Mouse (Mus musculus): Measurements from ENCODE around the gene Prss41.
A peak's percentile ranks its signal among the peaks of the same experiment; 100 is the strongest.

The Prss41 gene

GRCm38 (mm10) chr17:23843141-23843811 lies 696 bp downstream of the Prss41 start:
- DNase-seq (ENCODE audit: low read depth, low spot score) = peak; percentile 22
- H3K27me3 ChIP-seq (ENCODE audit: control insufficient read depth, insufficient read depth, low read length, poor library complexity, severe bottlenecking) = no peaks in the 10 kb centered on the region; the same call in 1 of the 2 replicates
- H3K36me3 ChIP-seq (ENCODE audit: control insufficient read depth, insufficient read depth, low read length, poor library complexity, severe bottlenecking) = no peaks in the 10 kb centered on the region

GRCm38 (mm10) chr17:23841145-23841544 lies 2.8 kb downstream of the Prss41 start:
- Histone ChIP-seq H3K36me3 (ENCODE audit: control insufficient read depth, insufficient read depth, low read length, poor library complexity, severe bottlenecking) (no peaks in the 10 kb centered on the region), H3K27me3 (ENCODE audit: control insufficient read depth, insufficient read depth, low read length, poor library complexity, severe bottlenecking) (no peaks in the 10 kb centered on the region; the same call in 1 of the 2 replicates)
- peak; percentile 85 for DNase-seq (ENCODE audit: low read depth, low spot score)

GRCm38 (mm10) chr17:23836006-23836575 lies 7.9 kb downstream of the Prss41 start, which contains the start of gene Prss33:
Gene Prss33 (minus strand): TSS chr17:23836056.
- Histone ChIP-seq H3K36me3 (ENCODE audit: control insufficient read depth, insufficient read depth, low read length, poor library complexity, severe bottlenecking) (no peaks in the 10 kb centered on the region), H3K27me3 (ENCODE audit: control insufficient read depth, insufficient read depth, low read length, poor library complexity, severe bottlenecking) (no peaks in the 10 kb centered on the region)
- DNase-seq (ENCODE audit: low read depth, low spot score) = no peak

- DNase-seq (ENCODE audit: low read depth, low spot score) = no peak
- no peaks in the 10 kb centered on the region for H3K27me3 ChIP-seq (ENCODE audit: control insufficient read depth, insufficient read depth, low read length, poor library complexity, severe bottlenecking)
- H3K36me3 ChIP-seq (ENCODE audit: control insufficient read depth, insufficient read depth, low read length, poor library complexity, severe bottlenecking) = no peaks in the 10 kb centered on the region; the same call in 1 of the 2 replicates
These were observed 12.8 kb downstream of the Prss41 start for GRCm38 (mm10) chr17:23831201-23831600.

- Histone ChIP-seq H3K27me3 (ENCODE audit: control insufficient read depth, insufficient read depth, low read length, poor library complexity, severe bottlenecking) (no peaks in the 10 kb centered on the region), H3K36me3 (ENCODE audit: control insufficient read depth, insufficient read depth, low read length, poor library complexity, severe bottlenecking) (peaks cover 6% of the 10 kb centered on the region; the same call in 1 of the 2 replicates)
- peak; percentile 93 for DNase-seq (ENCODE audit: low read depth, low spot score)
These were observed 14.8 kb downstream of the Prss41 start, which contains the start of gene Elob for GRCm38 (mm10) chr17:23829064-23829619. Gene Elob (minus strand): TSS chr17:23829136.

GRCm38 (mm10) chr17:23828271-23829001 lies 15.5 kb downstream of the Prss41 start:
- DNase-seq (ENCODE audit: low read depth, low spot score) = peak; percentile 68
- H3K36me3 ChIP-seq (ENCODE audit: control insufficient read depth, insufficient read depth, low read length, poor library complexity, severe bottlenecking) = peaks cover 9% of the 10 kb centered on the region

GRCm38 (mm10) chr17:23825591-23825990 lies 18.4 kb downstream of the Prss41 start:
- Histone ChIP-seq H3K27me3 (ENCODE audit: control insufficient read depth, insufficient read depth, low read length, poor library complexity, severe bottlenecking) (no peaks in the 10 kb centered on the region), H3K36me3 (ENCODE audit: control insufficient read depth, insufficient read depth, low read length, poor library complexity, severe bottlenecking) (peaks cover 15% of the 10 kb centered on the region)
- no peak for DNase-seq (ENCODE audit: low read depth, low spot score)

More at GRCm38 (mm10) chr17:23828271-23829001, 15.5 kb downstream of the Prss41 start:
- H3K27me3 ChIP-seq (ENCODE audit: control insufficient read depth, insufficient read depth, low read length, poor library complexity, severe bottlenecking) = no peaks in the 10 kb centered on the region

GRCm38 (mm10) chr17:23823614-23824013 lies 20.4 kb downstream of the Prss41 start:
- DNase-seq (ENCODE audit: low read depth, low spot score) = no peak
- no peaks in the 10 kb centered on the region for H3K27me3 ChIP-seq (ENCODE audit: control insufficient read depth, insufficient read depth, low read length, poor library complexity, severe bottlenecking)
- peaks cover 19% of the 10 kb centered on the region for H3K36me3 ChIP-seq (ENCODE audit: control insufficient read depth, insufficient read depth, low read length, poor library complexity, severe bottlenecking)

- Histone ChIP-seq H3K27me3 (ENCODE audit: control insufficient read depth, insufficient read depth, low read length, poor library complexity, severe bottlenecking) (no peaks in the 10 kb centered on the region), H3K36me3 (ENCODE audit: control insufficient read depth, insufficient read depth, low read length, poor library complexity, severe bottlenecking) (peaks cover 25% of the 10 kb centered on the region)
- no peak for DNase-seq (ENCODE audit: low read depth, low spot score)
These were observed 21.0 kb downstream of the Prss41 start for GRCm38 (mm10) chr17:23823018-23823417.

GRCm38 (mm10) chr17:23822094-23822493 lies 21.9 kb downstream of the Prss41 start:
- H3K27me3 ChIP-seq (ENCODE audit: control insufficient read depth, insufficient read depth, low read length, poor library complexity, severe bottlenecking) = no peaks in the 10 kb centered on the region
- peaks cover 25% of the 10 kb centered on the region for H3K36me3 ChIP-seq (ENCODE audit: control insufficient read depth, insufficient read depth, low read length, poor library complexity, severe bottlenecking)
- DNase-seq (ENCODE audit: low read depth, low spot score) = no peak

GRCm38 (mm10) chr17:23820731-23821130 lies 23.2 kb downstream of the Prss41 start:
- Histone ChIP-seq H3K36me3 (ENCODE audit: control insufficient read depth, insufficient read depth, low read length, poor library complexity, severe bottlenecking) (peaks cover 25% of the 10 kb centered on the region), H3K27me3 (ENCODE audit: control insufficient read depth, insufficient read depth, low read length, poor library complexity, severe bottlenecking) (no peaks in the 10 kb centered on the region)
- DNase-seq (ENCODE audit: low read depth, low spot score) = no peak

GRCm38 (mm10) chr17:23819235-23819634 lies 24.7 kb downstream of the Prss41 start:
- no peak for DNase-seq (ENCODE audit: low read depth, low spot score)
- Histone ChIP-seq H3K36me3 (ENCODE audit: control insufficient read depth, insufficient read depth, low read length, poor library complexity, severe bottlenecking) (peaks cover 26% of the 10 kb centered on the region), H3K27me3 (ENCODE audit: control insufficient read depth, insufficient read depth, low read length, poor library complexity, severe bottlenecking) (no peaks in the 10 kb centered on the region)

GRCm38 (mm10) chr17:23818579-23818978 lies 25.4 kb downstream of the Prss41 start:
- Histone ChIP-seq H3K36me3 (ENCODE audit: control insufficient read depth, insufficient read depth, low read length, poor library complexity, severe bottlenecking) (peaks cover 23% of the 10 kb centered on the region), H3K27me3 (ENCODE audit: control insufficient read depth, insufficient read depth, low read length, poor library complexity, severe bottlenecking) (no peaks in the 10 kb centered on the region)
- no peak for DNase-seq (ENCODE audit: low read depth, low spot score)

- no peak for DNase-seq (ENCODE audit: low read depth, low spot score)
- peaks cover 31% of the 10 kb centered on the region for H3K36me3 ChIP-seq (ENCODE audit: control insufficient read depth, insufficient read depth, low read length, poor library complexity, severe bottlenecking)
- H3K27me3 ChIP-seq (ENCODE audit: control insufficient read depth, insufficient read depth, low read length, poor library complexity, severe bottlenecking) = no peaks in the 10 kb centered on the region
These were observed 28.3 kb downstream of the Prss41 start for GRCm38 (mm10) chr17:23815641-23816040.

GRCm38 (mm10) chr17:23807918-23808317 lies 36.1 kb downstream of the Prss41 start:
- no peak for DNase-seq (ENCODE audit: low read depth, low spot score)
- Histone ChIP-seq H3K27me3 (ENCODE audit: control insufficient read depth, insufficient read depth, low read length, poor library complexity, severe bottlenecking) (no peaks in the 10 kb centered on the region), H3K36me3 (ENCODE audit: control insufficient read depth, insufficient read depth, low read length, poor library complexity, severe bottlenecking) (peaks cover 30% of the 10 kb centered on the region)
